Mouse (Mus musculus) naive thymus-derived CD4-positive, alpha-beta T cell, adult 2 months (primary cell): Measurements from ENCODE around the gene Spata31d1a.
"Not testable (repeated sequence)": the region's sequence is repeated elsewhere in the genome, so short reads cannot be mapped to it uniquely, and the experiment has no call there.

Experiments used
- DNase-seq: peaks from one replicate; pipeline ENCODE4 v3.0.0-alpha.2; 2011; ENCODE audit warnings: low read depth

Gene Spata31d1a

GRCm38 (mm10) chr13:59700137-59700536, 10.0 kb downstream of the Spata31d1a start:
- DNase-seq: not testable (repeated sequence)

GRCm38 (mm10) chr13:59699131-59699530, 11.0 kb downstream of the Spata31d1a start:
- DNase-seq: no peak

- peak; percentile 71 for DNase-seq
Measured at GRCm38 (mm10) chr13:59695781-59696180, 14.3 kb downstream of the Spata31d1a start.

- DNase-seq: no peak
Measured at GRCm38 (mm10) chr13:59694008-59694407, 16.1 kb downstream of the Spata31d1a start, which contains the start of gene 4921517D22Rik. 4921517D22Rik (minus strand) TSS chr13:59694108.

- no peak for DNase-seq
Measured at GRCm38 (mm10) chr13:59691478-59691877, 18.7 kb downstream of the Spata31d1a start.

- no peak for DNase-seq
Measured at GRCm38 (mm10) chr13:59690576-59690975, 19.6 kb downstream of the Spata31d1a start.

GRCm38 (mm10) chr13:59689843-59690242, 20.3 kb downstream of the Spata31d1a start:
- no peak for DNase-seq

- no peak for DNase-seq
Measured at GRCm38 (mm10) chr13:59689313-59689712, 20.8 kb downstream of the Spata31d1a start.

GRCm38 (mm10) chr13:59688338-59688770, 21.8 kb downstream of the Spata31d1a start:
- no peak for DNase-seq

GRCm38 (mm10) chr13:59685236-59685635, 24.9 kb downstream of the Spata31d1a start:
- no peak for DNase-seq

GRCm38 (mm10) chr13:59682629-59683028, 27.5 kb downstream of the Spata31d1a start:
- DNase-seq: peak; percentile 41

GRCm38 (mm10) chr13:59679908-59680307, 30.2 kb downstream of the Spata31d1a start:
- no peak for DNase-seq

GRCm38 (mm10) chr13:59679306-59679705, 30.8 kb downstream of the Spata31d1a start:
- no peak for DNase-seq

- DNase-seq: no peak
Measured at GRCm38 (mm10) chr13:59676316-59677229, 33.6 kb downstream of the Spata31d1a start.

- DNase-seq: peak; percentile 41
Measured at GRCm38 (mm10) chr13:59675151-59676011, 34.7 kb downstream of the Spata31d1a start, which contains the start of gene Golm1. Golm1 (minus strand) TSS chr13:59675811.

- DNase-seq: no peak
Measured at GRCm38 (mm10) chr13:59674761-59675150, 35.4 kb downstream of the Spata31d1a start.

- no peak for DNase-seq
Measured at GRCm38 (mm10) chr13:59674215-59674614, 35.9 kb downstream of the Spata31d1a start.

- DNase-seq: no peak
Measured at GRCm38 (mm10) chr13:59673597-59673996, 36.5 kb downstream of the Spata31d1a start.

- peak; percentile 60 for DNase-seq
Measured at GRCm38 (mm10) chr13:59672248-59672647, 37.9 kb downstream of the Spata31d1a start.

- DNase-seq: no peak
Measured at GRCm38 (mm10) chr13:59671521-59671920, 38.6 kb downstream of the Spata31d1a start.

- no peak for DNase-seq
Measured at GRCm38 (mm10) chr13:59669946-59670345, 40.2 kb downstream of the Spata31d1a start.

- DNase-seq: peak; percentile 71
Measured at GRCm38 (mm10) chr13:59668501-59669093, 41.5 kb downstream of the Spata31d1a start.
